Mouse (Mus musculus) forebrain, embryonic 14.5 days (tissue): ENCODE measurements around the gene Ugt1a7c. TPM values are rescaled to one million over a fixed set of nuclear protein-coding genes. Genes with fewer than 3 reads are reported as not detected.
"Not testable (repeated sequence)": the region's sequence is repeated elsewhere in the genome, so short reads cannot be mapped to it uniquely, and the experiment has no call there.

ENCODE experiments used
- ATAC-seq: fragments of 200-750 bp; cut with Nextera tagmentation; 2 replicates; pipeline ENCODE4 v1.8.0; 2017; ENCODE audit warnings: mild to moderate bottlenecking, moderate library complexity
- DNase-seq: peaks from one replicate; pipeline ENCODE4 v3.0.0-alpha.2; 2015; ENCODE audit warnings: low spot score
- H3K27ac ChIP-seq: fragments of 300-500 bp; sonication (generic); 2 replicates; pipeline ENCODE4 v1.5.1; 2014; ENCODE audit warnings: low read depth, mild to moderate bottlenecking, control low read depth, low read length, moderate library complexity
- H3K27me3 ChIP-seq: fragments of 300-500 bp; sonication (generic); replicated peaks from 2 replicates; pipeline ENCODE4 v1.6.1; 2014; ENCODE audit warnings: low read length, control low read depth, mixed read lengths; ENCODE audit not compliant: control insufficient read depth, insufficient read depth
- H3K36me3 ChIP-seq: fragments of 300-500 bp; sonication (generic); 2 replicates; pipeline ENCODE4 v1.6.1; 2014; ENCODE audit warnings: low read length, control low read depth; ENCODE audit not compliant: control insufficient read depth, insufficient read depth
- H3K4me1 ChIP-seq: fragments of 300-500 bp; sonication (generic); 2 replicates; pipeline ENCODE4 v1.6.1; 2014; ENCODE audit warnings: antibody characterized with exemption, low read length, control low read depth; ENCODE audit not compliant: control insufficient read depth, insufficient read depth
- H3K4me2 ChIP-seq: fragments of 300-500 bp; sonication (generic); 2 replicates; pipeline ENCODE4 v1.6.1; 2014; ENCODE audit warnings: mild to moderate bottlenecking, control low read depth, low read length
- H3K4me3 ChIP-seq: fragments of 300-500 bp; sonication (generic); 2 replicates; pipeline ENCODE4 v1.5.1; 2014; ENCODE audit warnings: low read depth, low read length, control low read depth
- H3K9ac ChIP-seq: fragments of 300-500 bp; sonication (generic); 2 replicates; pipeline ENCODE4 v1.6.1; 2014; ENCODE audit warnings: mild to moderate bottlenecking, low read length, control low read depth, moderate library complexity
- H3K9me3 ChIP-seq: fragments of 300-500 bp; sonication (generic); replicated peaks from 2 replicates; pipeline ENCODE4 v1.6.1; 2016; ENCODE audit warnings: low read length, control low read depth, mixed read lengths; ENCODE audit not compliant: control insufficient read depth
- WGBS: fragments of 180-500 bp; shearing (Covaris S2); extraction: QIAGEN DNeasy Blood & Tissue Kit; methylation state at CpG from one replicate; pipeline ENCODE4 v1.1.7; 2014; 5-methylcytosine and 5-hydroxymethylcytosine counted together
- polyA plus RNA-seq: library from polyadenylated mRNA; unstranded; fragments of >200 nt; fragmentation: Nextera tagmentation; extraction: Ambion mirVana; gene quantifications from 2 replicates; pipeline ENCODE4 v1.2.1, GENCODE M21; 2014

Ugt1a7c gene
- polyA plus RNA-seq, 1 experiment from 2014 or later: 0.36 TPM

DNA sequence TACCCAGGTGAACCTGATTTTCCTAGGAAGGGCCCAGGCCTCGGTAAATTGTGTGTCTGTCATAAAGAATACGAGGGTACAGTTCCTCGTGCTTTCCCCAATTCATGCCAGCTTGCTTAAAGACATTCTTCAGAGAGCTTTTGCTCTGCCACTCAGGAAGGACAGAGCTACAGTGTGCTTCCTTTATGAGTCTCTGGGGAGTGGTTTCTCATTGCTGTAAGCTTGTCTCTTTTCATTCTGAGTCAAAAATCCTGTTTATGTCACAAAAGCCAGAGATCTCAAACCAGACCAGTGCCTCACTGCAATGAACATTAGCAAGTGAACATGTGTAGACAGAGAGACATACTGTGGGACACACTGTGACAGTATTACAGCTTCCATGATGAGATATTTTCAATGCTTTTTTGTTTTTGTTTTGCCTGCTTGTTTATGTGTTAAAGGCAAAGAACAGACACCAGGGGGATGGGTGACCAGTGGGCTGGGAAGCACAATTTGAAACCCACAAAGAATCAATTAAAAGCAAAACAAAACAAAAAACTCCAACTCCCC, 39.1 kb downstream of the Ugt1a7c start:
- H3K4me1 ChIP-seq: peaks cover 7% of the 10 kb centered on the region; the same call in 1 of the 2 replicates
- peak; percentile 48 for ATAC-seq
- no peaks in the 10 kb centered on the region for H3K27me3 ChIP-seq
- H3K27ac ChIP-seq: peak overlapping the region; percentile 21; the same call in 1 of the 2 replicates
- H3K9ac ChIP-seq: no peak overlapping the region
- no peak overlapping the region for H3K4me3 ChIP-seq
- DNase-seq: peak; percentile 31
- H3K9me3 ChIP-seq: no peaks in the 10 kb centered on the region
- no peaks in the 10 kb centered on the region for H3K36me3 ChIP-seq
- no peak overlapping the region for H3K4me2 ChIP-seq
- 43% methylated on average over 3 of the region's 3 CpGs for WGBS

DNA sequence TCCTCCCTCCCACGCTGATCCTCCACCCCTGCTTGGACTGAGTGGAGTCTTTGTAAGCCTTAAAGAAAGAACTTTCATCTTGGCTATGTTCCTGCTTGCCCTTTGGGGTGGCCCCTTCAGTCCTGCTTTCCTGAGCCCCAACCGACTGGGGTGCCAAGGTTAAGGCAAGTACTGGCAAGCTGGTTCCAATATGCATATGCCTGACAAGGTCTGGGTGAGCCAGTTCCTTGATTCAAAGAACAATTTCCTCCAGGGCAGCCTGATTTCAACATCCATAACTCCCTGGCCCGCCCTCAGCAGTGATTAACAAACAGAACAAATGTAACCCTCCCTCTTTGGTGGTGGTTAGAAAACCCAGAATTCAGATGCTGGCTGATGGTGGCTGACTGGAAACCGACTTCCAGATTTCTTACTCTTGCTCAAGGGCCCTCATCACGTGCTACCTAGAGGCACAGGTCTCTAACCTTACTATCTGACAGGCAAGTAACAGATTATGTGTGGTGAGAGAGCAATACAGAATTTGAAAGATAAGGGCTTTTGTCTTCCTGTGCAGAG, 39.7 kb downstream of the Ugt1a7c start, which contains the start of gene Ugt1a6a:
Gene Ugt1a6a (plus strand): TSS at position 353 of the 555 bp plus-strand sequence.
- peak; percentile 85 for ATAC-seq
- peak; percentile 70 for DNase-seq
- not testable (repeated sequence) for H3K9ac ChIP-seq, H3K4me1 ChIP-seq, H3K36me3 ChIP-seq, H3K27me3 ChIP-seq, H3K4me2 ChIP-seq, H3K4me3 ChIP-seq, H3K9me3 ChIP-seq
- peak within 1 kb of the TSS; percentile 21; the same call in 1 of the 2 replicates for H3K27ac ChIP-seq
- WGBS: 23% methylated on average over 5 of the region's 5 CpGs

DNA sequence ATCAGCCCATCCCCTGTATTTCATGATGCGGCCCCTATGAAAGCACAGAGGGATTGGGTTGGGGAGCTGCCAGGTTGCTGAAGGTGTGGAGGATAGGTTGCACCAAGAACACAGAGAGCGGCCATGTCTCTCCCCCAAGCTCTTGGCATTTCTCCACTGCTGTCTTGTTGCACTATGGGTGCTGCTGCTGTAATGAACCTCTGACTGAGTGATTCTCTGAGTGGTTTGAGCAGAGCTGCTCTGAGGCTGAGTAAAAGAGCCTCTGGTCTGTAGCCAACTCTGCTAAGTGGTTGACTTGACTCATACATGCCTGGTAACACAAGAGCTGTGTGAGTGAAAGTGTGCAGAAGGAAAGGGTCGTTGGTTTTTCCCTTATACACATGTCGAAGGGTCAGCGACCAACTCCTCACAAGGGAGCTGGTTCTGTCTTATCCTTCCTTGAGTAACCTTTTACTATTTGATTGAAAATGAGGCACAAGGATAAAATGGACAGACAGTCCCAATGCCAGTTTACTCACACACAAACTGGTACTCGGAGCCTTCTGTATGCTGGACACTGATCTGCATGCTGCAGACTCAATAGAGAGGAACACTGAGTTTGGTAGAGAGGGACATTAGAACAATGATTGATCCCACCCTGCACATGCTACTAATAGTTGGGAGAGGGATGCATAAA, 40.5 kb downstream of the Ugt1a7c start:
- not testable (repeated sequence) for H3K27me3 ChIP-seq, H3K4me3 ChIP-seq, H3K27ac ChIP-seq, H3K9ac ChIP-seq, H3K4me2 ChIP-seq, ATAC-seq, H3K4me1 ChIP-seq, H3K36me3 ChIP-seq, H3K9me3 ChIP-seq
- DNase-seq: peak; percentile 4
- WGBS: 86% methylated on average over 5 of the region's 6 CpGs

DNA sequence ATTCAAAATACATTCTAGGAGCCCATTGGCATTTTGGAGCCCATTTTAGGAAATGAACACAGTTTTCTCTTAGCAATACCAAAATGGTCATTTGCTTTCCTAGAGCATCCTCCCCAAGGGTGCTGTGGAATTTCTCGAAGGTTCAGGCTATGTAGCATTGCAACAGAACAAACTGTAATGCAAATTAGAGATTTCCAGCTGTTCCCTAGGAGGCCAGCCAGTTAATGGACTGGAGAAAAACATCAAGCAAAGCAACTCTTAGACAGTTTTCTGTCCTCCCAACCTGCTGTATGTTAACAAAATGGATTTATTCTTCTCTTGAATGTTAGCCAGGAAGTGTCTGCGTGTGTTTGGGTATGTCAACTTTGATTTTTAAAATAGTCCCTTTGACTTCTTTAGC, 41.8 kb downstream of the Ugt1a7c start:
- Histone ChIP-seq H3K36me3 (no peaks in the 10 kb centered on the region), H3K4me2 (no peak overlapping the region), H3K9me3 (no peaks in the 10 kb centered on the region), H3K9ac (no peak overlapping the region), H3K4me3 (no peak overlapping the region), H3K27me3 (no peaks in the 10 kb centered on the region), H3K4me1 (peaks cover 7% of the 10 kb centered on the region; the same call in 1 of the 2 replicates), H3K27ac (no peak overlapping the region)
- DNase-seq (no peak), ATAC-seq (no peak)
- WGBS: 78% methylated on average over 2 of the region's 2 CpGs

DNA sequence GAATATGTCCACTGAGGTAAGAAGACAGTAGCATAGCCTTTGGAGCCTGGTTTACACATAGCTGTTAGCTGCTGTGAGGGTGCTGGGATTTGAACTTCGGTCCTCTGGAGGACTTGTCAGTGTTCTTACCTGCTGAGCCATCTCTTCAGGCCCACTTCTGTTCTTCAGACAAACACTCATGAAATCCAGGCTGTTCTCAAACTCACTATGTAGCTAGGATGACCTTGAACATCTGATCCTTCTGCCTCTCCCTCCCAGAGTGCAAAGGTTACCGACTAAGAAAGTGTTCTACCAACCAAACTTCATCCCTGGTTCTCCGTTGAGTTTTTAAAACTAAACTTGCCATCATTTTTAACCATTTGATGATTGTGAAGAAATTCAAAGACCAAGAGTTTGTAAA, 42.4 kb downstream of the Ugt1a7c start:
- H3K27ac ChIP-seq: no peak overlapping the region
- no peaks in the 10 kb centered on the region for H3K27me3 ChIP-seq
- ATAC-seq (no peak), DNase-seq (no peak)
- peaks cover 7% of the 10 kb centered on the region; the same call in 1 of the 2 replicates for H3K4me1 ChIP-seq
- no peaks in the 10 kb centered on the region for H3K9me3 ChIP-seq
- H3K4me2 ChIP-seq: no peak overlapping the region
- no peak overlapping the region for H3K9ac ChIP-seq
- 91% methylated on average over 3 of the region's 3 CpGs for WGBS
- no peak overlapping the region for H3K4me3 ChIP-seq
- H3K36me3 ChIP-seq: no peaks in the 10 kb centered on the region

DNA sequence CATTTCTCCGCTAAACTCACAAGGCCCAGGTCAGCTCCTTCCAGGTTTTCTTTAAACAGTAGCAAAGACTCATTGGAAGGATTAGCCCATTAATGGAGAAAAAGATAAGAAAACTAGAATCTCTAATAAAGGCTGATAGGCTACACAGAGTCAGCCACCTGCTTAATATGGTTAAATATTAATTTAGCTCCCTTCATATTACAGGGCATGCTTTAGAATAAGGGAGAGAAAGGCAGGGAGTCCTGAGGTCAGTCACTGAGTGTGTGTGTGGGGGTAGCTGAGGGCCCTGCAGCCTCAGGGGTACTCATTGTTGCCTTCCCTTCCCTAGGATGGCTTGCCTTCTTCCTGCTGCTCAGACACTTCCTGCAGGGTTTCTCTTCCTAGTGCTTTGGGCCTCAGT, 43.3 kb downstream of the Ugt1a7c start:
- Histone ChIP-seq H3K36me3 (no peaks in the 10 kb centered on the region), H3K9me3 (no peaks in the 10 kb centered on the region), H3K4me2 (no peak overlapping the region), H3K27ac (no peak overlapping the region), H3K9ac (no peak overlapping the region), H3K4me3 (no peak overlapping the region), H3K4me1 (peaks cover 7% of the 10 kb centered on the region; the same call in 1 of the 2 replicates), H3K27me3 (no peaks in the 10 kb centered on the region)
- ATAC-seq (no peak), DNase-seq (no peak)
- 86% methylated on average over 1 of the region's 1 CpGs for WGBS

DNA sequence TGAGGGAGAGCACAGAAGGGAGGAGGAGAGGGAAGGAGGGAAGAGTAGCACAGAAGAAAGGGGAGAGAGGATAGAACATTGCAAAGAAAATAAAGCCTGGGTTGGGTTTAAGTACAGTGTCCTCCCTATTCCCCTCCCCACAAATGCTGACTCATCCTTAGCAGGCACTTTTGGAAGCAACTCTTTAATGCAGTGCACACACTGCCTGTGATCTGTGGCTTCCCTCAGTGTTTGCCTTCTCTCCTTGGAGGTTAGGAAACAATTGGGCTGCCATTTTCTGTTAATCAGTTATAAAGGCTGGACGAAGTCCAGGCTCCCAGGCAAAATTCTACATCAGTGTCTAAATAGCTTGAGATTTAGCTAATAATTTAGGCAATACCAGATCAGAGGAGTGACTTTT, 45.6 kb downstream of the Ugt1a7c start:
- not testable (repeated sequence) for H3K9me3 ChIP-seq, H3K36me3 ChIP-seq, H3K4me3 ChIP-seq, DNase-seq, H3K4me2 ChIP-seq, H3K4me1 ChIP-seq, H3K27me3 ChIP-seq, ATAC-seq, H3K27ac ChIP-seq, H3K9ac ChIP-seq
- 33% methylated on average over 1 of the region's 1 CpGs for WGBS

DNA sequence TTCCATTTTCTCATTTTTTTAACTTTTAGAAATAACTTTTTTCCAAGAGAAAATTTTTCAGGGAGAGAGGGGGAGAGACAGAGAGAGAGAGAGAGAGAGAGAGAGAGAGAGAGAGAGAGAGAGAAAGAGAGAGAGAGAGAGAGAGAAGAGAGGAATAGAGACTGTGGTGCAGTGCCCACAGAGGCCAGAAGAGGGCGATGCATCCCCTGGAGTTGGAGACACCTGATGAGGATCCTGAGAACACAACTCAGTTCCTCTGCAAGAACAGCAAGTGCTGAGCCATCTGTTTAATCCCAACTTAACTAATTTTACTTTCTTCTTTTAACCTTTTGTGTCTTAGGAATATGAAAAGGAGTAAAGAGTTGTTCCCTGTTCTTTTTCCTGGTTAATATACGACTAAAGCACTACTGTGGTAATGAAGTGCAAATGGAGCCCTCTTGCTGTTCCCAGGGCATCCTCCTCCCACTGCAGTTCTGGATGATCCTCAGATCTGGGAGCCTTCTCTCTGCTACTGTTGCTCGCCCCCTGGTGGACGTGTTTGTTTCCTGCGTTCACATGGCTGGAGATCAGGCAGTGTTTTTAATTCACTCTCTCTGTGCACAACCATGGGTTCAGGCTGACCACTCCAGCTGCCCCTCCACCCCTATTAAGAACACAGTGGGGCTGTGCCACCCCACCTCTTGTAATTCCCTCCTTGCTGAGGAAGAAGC, 49.3 kb downstream of the Ugt1a7c start:
- H3K9ac ChIP-seq, H3K4me3 ChIP-seq, H3K4me2 ChIP-seq, H3K27ac ChIP-seq, H3K27me3 ChIP-seq, H3K9me3 ChIP-seq, ATAC-seq, H3K36me3 ChIP-seq, H3K4me1 ChIP-seq: not testable (repeated sequence)
- peak; percentile 6 for DNase-seq
- WGBS: 0% methylated on average over 4 of the region's 5 CpGs
